Mouse (Mus musculus): ENCODE results near the gene Gsdmc4. TPM values are rescaled to one million over a fixed set of nuclear protein-coding genes. Genes with fewer than 3 reads are reported as not detected.

Gsdmc4 gene
- total RNA-seq, 2 experiments from 2014 or later: not detected

Other genes with a start within 250 kb of the Gsdmc4 start
- gene Gsdmc2, start 67.1 kb downstream of the Gsdmc4 start, total RNA-seq (2021): not detected
- gene Gsdmc3, start 33.7 kb downstream of the Gsdmc4 start, total RNA-seq (2021): not detected
- gene Fam49b, start 148.2 kb upstream of the Gsdmc4 start, total RNA-seq (2021): 10 to 100 TPM; 31.6 to 34.0 TPM